Mouse (Mus musculus) embryonic facial prominence, embryonic 13.5 days (tissue): ENCODE measurements around the gene Ciao2b. TPM values are rescaled to one million over a fixed set of nuclear protein-coding genes. Genes with fewer than 3 reads are reported as not detected.
A peak's percentile ranks its signal among the peaks of the same experiment; 100 is the strongest.

Experiments used
- ATAC-seq: fragments of 200-750 bp; cut with Nextera tagmentation; 2 replicates; pipeline ENCODE4 v1.8.0; 2017; ENCODE audit warnings: low read depth; ENCODE audit not compliant: insufficient number of reproducible peaks, insufficient read depth, low FRiP score, low TSS enrichment
- H3K27ac ChIP-seq: fragments of 300-500 bp; sonication (generic); 2 replicates; pipeline ENCODE4 v1.5.1; 2015; ENCODE audit warnings: moderate library complexity, mild to moderate bottlenecking, inconsistent platforms
- H3K27me3 ChIP-seq: fragments of 300-500 bp; sonication (generic); 2 replicates; pipeline ENCODE4 v1.6.1; 2015; ENCODE audit warnings: mild to moderate bottlenecking, inconsistent platforms
- H3K36me3 ChIP-seq: fragments of 300-500 bp; sonication (generic); 2 replicates; pipeline ENCODE4 v1.6.1; 2015; ENCODE audit warnings: mild to moderate bottlenecking, inconsistent platforms
- H3K4me1 ChIP-seq: fragments of 300-500 bp; sonication (generic); 2 replicates; pipeline ENCODE4 v1.6.1; 2015; ENCODE audit warnings: inconsistent platforms
- H3K4me2 ChIP-seq: fragments of 300-500 bp; sonication (generic); 2 replicates; pipeline ENCODE4 v1.6.1; 2015; ENCODE audit warnings: moderate library complexity, mild to moderate bottlenecking, inconsistent platforms
- H3K4me3 ChIP-seq: fragments of 300-500 bp; sonication (generic); 2 replicates; pipeline ENCODE4 v1.5.1; 2015; ENCODE audit warnings: mild to moderate bottlenecking, inconsistent platforms
- H3K9ac ChIP-seq: fragments of 300-500 bp; sonication (generic); 2 replicates; pipeline ENCODE4 v1.6.1; 2015; ENCODE audit warnings: mild to moderate bottlenecking, inconsistent platforms
- H3K9me3 ChIP-seq: fragments of 300-500 bp; sonication (generic); 2 replicates; pipeline ENCODE4 v1.6.1; 2016; ENCODE audit warnings: inconsistent platforms
- WGBS: fragments of 180-500 bp; shearing (Covaris S2); methylation state at CpG from one replicate; pipeline ENCODE4 v1.1.7; 2015; ENCODE audit warnings: mixed read lengths; 5-methylcytosine and 5-hydroxymethylcytosine counted together
- polyA plus RNA-seq: library from polyadenylated mRNA; unstranded; fragments of >200 nt; fragmentation: Nextera tagmentation; extraction: Ambion mirVana; gene quantifications from 2 replicates; pipeline ENCODE4 v1.2.1, GENCODE M21; 2015

Gene Ciao2b
- polyA plus RNA-seq, 1 experiment from 2014 or later: 83.5 TPM

- Histone ChIP-seq H3K27ac (no peak overlapping the region), H3K36me3 (peaks cover 13% of the 10 kb centered on the region), H3K27me3 (peaks cover 23% of the 10 kb centered on the region), H3K9me3 (no peaks in the 10 kb centered on the region), H3K4me3 (no peak overlapping the region), H3K4me2 (no peak overlapping the region), H3K4me1 (peaks cover 18% of the 10 kb centered on the region), H3K9ac (no peak overlapping the region)
- 65% methylated on average over 6 of the region's 6 CpGs for WGBS
- no peak for ATAC-seq
These were observed 9.3 kb downstream of the Ciao2b start for GRCm38 (mm10) chr8:104632486-104632885.

- peak overlapping the region; percentile 69 for H3K4me2 ChIP-seq
- H3K36me3 ChIP-seq: peaks cover 13% of the 10 kb centered on the region
- peaks cover 18% of the 10 kb centered on the region for H3K4me1 ChIP-seq
- ATAC-seq: no peak
- H3K27ac ChIP-seq: no peak overlapping the region
- 34% methylated on average over 5 of the region's 5 CpGs for WGBS
- 0 out of 2 replicates have a peak overlapping the region, but pooled peaks have one; percentile 44 for H3K4me3 ChIP-seq
- H3K27me3 ChIP-seq: peaks cover 23% of the 10 kb centered on the region
- H3K9ac ChIP-seq: no peak overlapping the region
- no peaks in the 10 kb centered on the region for H3K9me3 ChIP-seq
These were observed 9.8 kb downstream of the Ciao2b start for GRCm38 (mm10) chr8:104631975-104632374.

GRCm38 (mm10) chr8:104630981-104631663, 10.6 kb downstream of the Ciao2b start, which contains the start of gene Rrad:
TSS of gene Rrad (minus strand) at chr8:104631327.
- Histone ChIP-seq H3K36me3 (peaks cover 13% of the 10 kb centered on the region), H3K27ac (no peak within 1 kb of the TSS), H3K9me3 (no peaks in the 10 kb centered on the region), H3K9ac (peak within 1 kb of the TSS; percentile 58), H3K4me2 (peak within 1 kb of the TSS; percentile 69), H3K4me1 (peaks cover 18% of the 10 kb centered on the region), H3K4me3 (peak within 1 kb of the TSS; percentile 44), H3K27me3 (peaks cover 23% of the 10 kb centered on the region)
- WGBS: under 1% methylated on average over 26 of the region's 28 CpGs
- no peak; the same call in 1 of the 2 replicates for ATAC-seq

GRCm38 (mm10) chr8:104630574-104630973, 11.2 kb downstream of the Ciao2b start:
- H3K9ac ChIP-seq: peak overlapping the region; percentile 58
- H3K27ac ChIP-seq: no peak overlapping the region
- WGBS: under 1% methylated on average over 36 of the region's 36 CpGs
- H3K36me3 ChIP-seq: peaks cover 9% of the 10 kb centered on the region
- peak overlapping the region; percentile 44 for H3K4me3 ChIP-seq
- H3K27me3 ChIP-seq: peaks cover 23% of the 10 kb centered on the region
- ATAC-seq: no peak
- H3K4me1 ChIP-seq: peaks cover 18% of the 10 kb centered on the region
- H3K9me3 ChIP-seq: no peaks in the 10 kb centered on the region
- H3K4me2 ChIP-seq: peak overlapping the region; percentile 69

- no peak for ATAC-seq
- no peak overlapping the region for H3K9ac ChIP-seq
These were observed 11.7 kb downstream of the Ciao2b start for GRCm38 (mm10) chr8:104630111-104630479.

GRCm38 (mm10) chr8:104629306-104630110, 12.3 kb downstream of the Ciao2b start:
- no peak overlapping the region for H3K27ac ChIP-seq
- H3K4me3 ChIP-seq: no peak overlapping the region
- 0 out of 2 replicates have a peak, but pooled peaks cover 1% of the 10 kb centered on the region for H3K36me3 ChIP-seq
- no peaks in the 10 kb centered on the region for H3K9me3 ChIP-seq
- ATAC-seq: no peak
- no peak overlapping the region for H3K4me2 ChIP-seq
- 80% methylated on average over 22 of the region's 22 CpGs for WGBS
- no peak overlapping the region for H3K9ac ChIP-seq
- H3K27me3 ChIP-seq: peaks cover 23% of the 10 kb centered on the region
- peaks cover 18% of the 10 kb centered on the region for H3K4me1 ChIP-seq

More at GRCm38 (mm10) chr8:104630111-104630479, 11.7 kb downstream of the Ciao2b start:
- 37% methylated on average over 8 of the region's 8 CpGs for WGBS
- Histone ChIP-seq H3K27ac (no peak overlapping the region), H3K9me3 (no peaks in the 10 kb centered on the region), H3K36me3 (peaks cover 5% of the 10 kb centered on the region; the same call in 1 of the 2 replicates), H3K4me1 (peaks cover 18% of the 10 kb centered on the region), H3K4me3 (peak overlapping the region; percentile 44), H3K27me3 (peaks cover 23% of the 10 kb centered on the region), H3K4me2 (peak overlapping the region; percentile 69)

GRCm38 (mm10) chr8:104628402-104628801, 13.4 kb downstream of the Ciao2b start:
- peaks cover 18% of the 10 kb centered on the region for H3K4me1 ChIP-seq
- H3K9me3 ChIP-seq: no peaks in the 10 kb centered on the region
- no peak overlapping the region for H3K4me3 ChIP-seq
- peaks cover 23% of the 10 kb centered on the region for H3K27me3 ChIP-seq
- H3K36me3 ChIP-seq: no peaks in the 10 kb centered on the region
- no peak overlapping the region for H3K9ac ChIP-seq
- H3K27ac ChIP-seq: no peak overlapping the region
- 96% methylated on average over 21 of the region's 21 CpGs for WGBS
- no peak for ATAC-seq
- H3K4me2 ChIP-seq: no peak overlapping the region

GRCm38 (mm10) chr8:104627065-104627740, 14.6 kb downstream of the Ciao2b start:
- no peak for ATAC-seq
- Histone ChIP-seq H3K4me1 (peaks cover 17% of the 10 kb centered on the region), H3K4me3 (no peak overlapping the region), H3K27me3 (peaks cover 23% of the 10 kb centered on the region), H3K4me2 (no peak overlapping the region), H3K36me3 (no peaks in the 10 kb centered on the region), H3K27ac (no peak overlapping the region), H3K9ac (no peak overlapping the region), H3K9me3 (no peaks in the 10 kb centered on the region)
- WGBS: 63% methylated on average over 4 of the region's 4 CpGs

GRCm38 (mm10) chr8:104624161-104624560, 17.6 kb downstream of the Ciao2b start, which contains the start of gene Cdh16:
TSS of gene Cdh16 (minus strand) at chr8:104624396.
- Histone ChIP-seq H3K4me1 (no peaks in the 10 kb centered on the region), H3K9ac (no peak within 1 kb of the TSS), H3K9me3 (no peaks in the 10 kb centered on the region), H3K4me2 (no peak within 1 kb of the TSS), H3K4me3 (no peak within 1 kb of the TSS), H3K36me3 (no peaks in the 10 kb centered on the region), H3K27ac (no peak within 1 kb of the TSS), H3K27me3 (peaks cover 4% of the 10 kb centered on the region)
- no peak for ATAC-seq
- 76% methylated on average over 6 of the region's 6 CpGs for WGBS

GRCm38 (mm10) chr8:104620765-104621164, 21.0 kb downstream of the Ciao2b start:
- no peaks in the 10 kb centered on the region; the same call in 1 of the 2 replicates for H3K27me3 ChIP-seq
- H3K4me1 ChIP-seq: no peaks in the 10 kb centered on the region
- WGBS: 76% methylated on average over 5 of the region's 5 CpGs
- no peak overlapping the region for H3K9ac ChIP-seq
- no peaks in the 10 kb centered on the region for H3K36me3 ChIP-seq
- no peak for ATAC-seq
- no peak overlapping the region for H3K4me2 ChIP-seq
- H3K4me3 ChIP-seq: no peak overlapping the region
- H3K27ac ChIP-seq: no peak overlapping the region
- no peaks in the 10 kb centered on the region for H3K9me3 ChIP-seq

GRCm38 (mm10) chr8:104613119-104613518, 28.6 kb downstream of the Ciao2b start:
- 68% methylated on average over 4 of the region's 4 CpGs for WGBS
- H3K27ac ChIP-seq: no peak overlapping the region
- H3K9me3 ChIP-seq: no peaks in the 10 kb centered on the region
- no peaks in the 10 kb centered on the region for H3K36me3 ChIP-seq
- no peaks in the 10 kb centered on the region for H3K27me3 ChIP-seq
- ATAC-seq: no peak
- H3K4me3 ChIP-seq: no peak overlapping the region
- no peak overlapping the region for H3K9ac ChIP-seq
- no peaks in the 10 kb centered on the region for H3K4me1 ChIP-seq
- H3K4me2 ChIP-seq: no peak overlapping the region
